Mouse (Mus musculus) lung, postnatal 0 days (tissue): ENCODE measurements at regions not wholly inside any gene's neighbourhood (a gene's known extent, or its start where the extent isn't known, plus 50 kb on each side); places are given as distances from the start of the nearest gene placed in this dataset.

ENCODE experiments used
- CTCF ChIP-seq: IDR thresholded peaks from 2 replicates; pipeline ENCODE4 v1.5.1; 2016; ENCODE audit warnings: antibody characterized with exemption, mild to moderate bottlenecking
- EP300 ChIP-seq: IDR thresholded peaks from 2 replicates; pipeline ENCODE4 v1.6.1; 2016; ENCODE audit warnings: antibody characterized with exemption, mild to moderate bottlenecking, control low read depth

- TF ChIP-seq CTCF: no peak
- no peak for TF ChIP-seq EP300
These were observed 119.9 kb downstream of the Cldn1 start for GRCm38 (mm10) chr16:26251698-26252097.
